In genomic region chr10:19373797-19374196, GRCm38 (mm10) we compare ENCODE assay signal across 14 mouse cellular contexts. TPM values are rescaled to one million over a fixed set of nuclear protein-coding genes. Genes with fewer than 3 reads are reported as not detected.
A peak's percentile ranks its signal among the peaks of the same experiment; 100 is the strongest.
DNase-seq lines count a peak whose midpoint lies in the region; ATAC-seq and TF ChIP-seq lines count a peak whose summit lies in the region.
"Had no signal": no experiment of that assay in that cellular context is flagged by ENCODE, and none has a peak within 500 bp of the region (broad histone marks: within the 10 kb centered on the region; RNA-seq: fewer than 3 reads in every experiment).

No protein-coding gene starts in this region.

- intact Hi-C loops in heart, postnatal 14 days (cut with DNase I), result no loop called here

- no peaks in the 10 kb centered on the region; the same call in 1 of the 2 replicates for H3K27me3 ChIP-seq in hindbrain, embryonic 11.5 days (ENCODE audit: control insufficient read depth, insufficient read depth, low read length)
- H3K27me3 ChIP-seq in thymus, adult 2 months (ENCODE audit: control insufficient read depth, insufficient read depth, low read length), result no peaks in the 10 kb centered on the region
- H3K27me3 ChIP-seq: embryonic facial prominence, embryonic 12.5 days; Patski had no signal

- ATAC-seq in hindbrain, embryonic 11.5 days (ENCODE audit: low FRiP score), result peak; percentile 62
- ATAC-seq: Patski had no signal

- 35% methylated on average over 7 of the region's 7 CpGs for WGBS in hindbrain, embryonic 11.5 days
- WGBS in thymus, adult 2 months, result 13% methylated on average over 7 of the region's 7 CpGs

- H3K4me2 ChIP-seq in hindbrain, embryonic 11.5 days (replicated peaks; ENCODE audit: low read depth, low read length), result no peak overlapping the region
- H3K4me2 ChIP-seq: embryonic facial prominence, embryonic 12.5 days had no signal

- no peak overlapping the region for H3K27ac ChIP-seq in hindbrain, embryonic 11.5 days (ENCODE audit: low read depth, low read length)
- peak overlapping the region; percentile 54 for H3K27ac ChIP-seq in thymus, adult 2 months (ENCODE audit: control insufficient read depth, insufficient read depth, low read length)
- H3K27ac ChIP-seq: embryonic facial prominence, embryonic 12.5 days; liver, embryonic 14.5 days had no signal

- peak; percentile 22 to 25 for DNase-seq in layer of hippocampus, postnatal 14 days (ENCODE audit: low spot score in 2 of 2)
- no peak for DNase-seq in layer of hippocampus, postnatal 36 days
- DNase-seq in cerebellum, adult 9-10 months, result peak; percentile 88
- no peak for DNase-seq in hindbrain, embryonic 11.5 days (ENCODE audit: low spot score)
- DNase-seq in thymus, adult 2 months, result peak; percentile 39
- no peak for DNase-seq in heart, adult 9 months (ENCODE audit: low spot score in 2 of 2)
- no peak for DNase-seq in heart, postnatal 14 days
- no peak for DNase-seq in T-cell, adult 2 months (ENCODE audit: low spot score)

- H3K4me1 ChIP-seq in hindbrain, embryonic 11.5 days (replicated peaks; ENCODE audit: control insufficient read depth, insufficient read depth, low read length), result no peaks in the 10 kb centered on the region
- H3K4me1 ChIP-seq in thymus, adult 2 months (replicated peaks; ENCODE audit: control insufficient read depth, insufficient read depth, low read length), result peaks cover 24% of the 10 kb centered on the region
- H3K4me1 ChIP-seq: embryonic facial prominence, embryonic 12.5 days had no signal

- no peak for TF ChIP-seq CTCF in thymus, adult 2 months (IDR thresholded peaks at IDR 0.05; ENCODE audit: borderline replicate concordance, control insufficient read depth, extremely low read depth, insufficient read depth, low read length, poor library complexity)

- no peaks in the 10 kb centered on the region for H3K9me3 ChIP-seq in hindbrain, embryonic 11.5 days (ENCODE audit: control insufficient read depth, low read length)

- no peak for TF ChIP-seq POLR2A in thymus, adult 2 months (IDR thresholded peaks at IDR 0.05; ENCODE audit: control insufficient read depth, extremely low read depth, insufficient read depth, low read length, poor library complexity)

- H3K9ac ChIP-seq in hindbrain, embryonic 11.5 days (ENCODE audit: low read depth, low read length), result no peak overlapping the region
- H3K9ac ChIP-seq: embryonic facial prominence, embryonic 12.5 days; liver, embryonic 14.5 days had no signal

- H3K36me3 ChIP-seq in hindbrain, embryonic 11.5 days (ENCODE audit: control insufficient read depth, insufficient read depth, low read length), result no peaks in the 10 kb centered on the region
- H3K36me3 ChIP-seq in thymus, adult 2 months (ENCODE audit: control insufficient read depth, insufficient read depth, low read length), result no peaks in the 10 kb centered on the region
- H3K36me3 ChIP-seq: embryonic facial prominence, embryonic 12.5 days had no signal

- no peak overlapping the region for H3K4me3 ChIP-seq in hindbrain, embryonic 11.5 days (ENCODE audit: low read depth, low read length)
- H3K4me3 ChIP-seq in thymus, adult 2 months (ENCODE audit: control insufficient read depth, insufficient read depth, low read length), result no peak overlapping the region
- H3K4me3 ChIP-seq: embryonic facial prominence, embryonic 12.5 days had no signal

RNA-seq across cellular contexts. Expression of gene Olig3, which starts 17.5 kb away (rescaled TPM):
- not detected for total RNA-seq in layer of hippocampus, postnatal 14 days (2021)
- not detected for total RNA-seq in layer of hippocampus, postnatal 36 days (2021)
- polyA plus RNA-seq in hindbrain, embryonic 11.5 days (2014; fragmentation: Nextera tagmentation; extraction: Ambion mirVana), result 46.6 and 58.5 TPM in 2 replicates
- polyA plus RNA-seq in thymus, adult 2 months (2012; rRNA removed), result 3.9 and 4.3 TPM in 2 replicates
- under 1 TPM in 1 of 2 experiments, not detected in 1; 0.10 TPM for total RNA-seq in heart, postnatal 14 days (2021)
- polyA plus RNA-seq: heart, embryonic 16.5 days; kidney, embryonic 14.5 days; liver, embryonic 14.5 days; stomach, embryonic 14.5 days had no signal

Comparison
In these comparisons a context has a peak if more than half of its experiments do, and no peak if none do; other contexts are left out.
1. DNase-seq: peak in layer of hippocampus, postnatal 14 days (2 of 2), cerebellum, adult 9-10 months (single experiment) and thymus, adult 2 months (single experiment); none in layer of hippocampus, postnatal 36 days (0 of 2), hindbrain, embryonic 11.5 days (single experiment), heart, adult 9 months (0 of 2), heart, postnatal 14 days (0 of 2) and T-cell, adult 2 months (single experiment).